Mouse (Mus musculus) liver, embryonic 14.5 days (tissue): ENCODE measurements around the gene Ndufaf2.

Experiments
- CTCF ChIP-seq: IDR thresholded peaks from 2 replicates; pipeline ENCODE4 v1.5.1; 2016; ENCODE audit warnings: antibody characterized with exemption, low read depth, control low read depth
- EP300 ChIP-seq: IDR thresholded peaks from 2 replicates; pipeline ENCODE4 v1.6.1; 2016; ENCODE audit warnings: antibody characterized with exemption, low read depth

GRCm38 (mm10) chr13:107971868-107972267, 186.6 kb downstream of the Ndufaf2 start:
- TF ChIP-seq EP300: no peak
- TF ChIP-seq CTCF: no peak
